ENCODE assay signal across 8 mouse cellular contexts in the genomic region with DNA sequence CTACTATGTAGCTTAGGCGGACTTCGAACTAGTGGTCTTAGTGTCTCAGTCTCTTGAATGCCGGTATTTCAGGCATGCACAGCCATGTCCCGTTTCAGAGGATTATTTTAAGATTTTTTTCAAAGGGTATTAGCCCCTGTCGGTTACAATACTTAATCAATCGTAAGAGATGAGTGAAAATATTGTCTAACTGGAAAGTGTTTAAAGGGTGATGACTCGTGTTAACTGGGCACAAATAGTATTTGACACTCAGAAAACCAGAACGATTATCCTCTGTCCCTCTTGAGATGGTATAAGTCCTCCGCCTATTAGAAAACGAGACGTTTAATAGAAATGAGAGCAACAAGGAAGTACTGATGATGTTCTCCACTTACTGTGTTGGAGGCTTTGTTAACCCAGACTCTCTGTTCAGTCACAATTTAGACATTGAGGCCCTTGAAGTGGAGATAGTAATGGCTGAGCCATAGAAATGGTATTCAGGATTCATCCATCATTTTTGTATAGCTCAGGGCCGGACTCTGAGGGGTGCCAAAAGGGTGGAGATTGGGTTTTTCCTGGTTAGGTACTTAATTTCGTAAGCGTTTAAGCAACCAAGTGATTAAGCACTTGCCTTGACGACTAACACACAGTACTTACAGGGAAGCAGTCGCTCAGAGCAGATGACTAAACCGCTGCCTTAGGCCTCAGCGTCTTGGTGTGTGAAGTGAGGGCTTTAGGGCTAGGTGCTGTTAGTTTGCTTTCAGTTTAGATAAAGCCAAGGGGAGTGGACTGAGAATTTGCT. TPM values are rescaled to one million over a fixed set of nuclear protein-coding genes. Genes with fewer than 3 reads are reported as not detected.
DNase-seq lines count a peak whose midpoint lies in the region; ATAC-seq lines count a peak whose summit lies in the region.

No protein-coding gene starts in this region.

- WGBS in forebrain, embryonic 13.5 days = 1% methylated on average over 18 of the region's 18 CpGs
- under 1% methylated on average over 18 of the region's 18 CpGs for WGBS in kidney, embryonic 16.5 days
- under 1% methylated on average over 18 of the region's 18 CpGs for WGBS in midbrain, embryonic 11.5 days

- peaks cover 46% of the 10 kb centered on the region for H3K4me1 ChIP-seq in forebrain, embryonic 13.5 days
- peaks cover 31% of the 10 kb centered on the region for H3K4me1 ChIP-seq in kidney, embryonic 16.5 days (ENCODE audit: insufficient read depth, low read length)
- H3K4me1 ChIP-seq in midbrain, embryonic 11.5 days (ENCODE audit: control insufficient read depth, insufficient read depth, low read length) = peaks cover 23% of the 10 kb centered on the region

- H3K9ac ChIP-seq in forebrain, embryonic 13.5 days = peak overlapping the region; percentile 99
- H3K9ac ChIP-seq in kidney, embryonic 16.5 days (replicated peaks; ENCODE audit: low read length) = peak overlapping the region; percentile 99
- peak overlapping the region; percentile 98 for H3K9ac ChIP-seq in midbrain, embryonic 11.5 days (ENCODE audit: low read length)

- H3K27ac ChIP-seq in forebrain, embryonic 13.5 days = no peak overlapping the region
- H3K27ac ChIP-seq in kidney, embryonic 16.5 days (ENCODE audit: low read length) = peak overlapping the region; percentile 34; the same call in 1 of the 2 replicates
- H3K27ac ChIP-seq in midbrain, embryonic 11.5 days (ENCODE audit: low read depth, low read length) = no peak overlapping the region

- no peaks in the 10 kb centered on the region for H3K27me3 ChIP-seq in forebrain, embryonic 13.5 days
- H3K27me3 ChIP-seq in kidney, embryonic 16.5 days (ENCODE audit: insufficient read depth, low read length) = no peaks in the 10 kb centered on the region
- H3K27me3 ChIP-seq in midbrain, embryonic 11.5 days (ENCODE audit: control insufficient read depth, insufficient read depth, low read length) = no peaks in the 10 kb centered on the region

- H3K4me3 ChIP-seq in forebrain, embryonic 13.5 days = peak overlapping the region; percentile 100
- peak overlapping the region; percentile 95 for H3K4me3 ChIP-seq in kidney, embryonic 16.5 days (ENCODE audit: low read length)
- H3K4me3 ChIP-seq in midbrain, embryonic 11.5 days (ENCODE audit: low read depth, low read length) = peak overlapping the region; percentile 98

- H3K9me3 ChIP-seq in forebrain, embryonic 13.5 days (replicated peaks) = no peaks in the 10 kb centered on the region
- no peaks in the 10 kb centered on the region for H3K9me3 ChIP-seq in kidney, embryonic 16.5 days (ENCODE audit: low read length)
- no peaks in the 10 kb centered on the region for H3K9me3 ChIP-seq in midbrain, embryonic 11.5 days (ENCODE audit: control insufficient read depth, low read length)

- H3K36me3 ChIP-seq in forebrain, embryonic 13.5 days (ENCODE audit: poor library complexity, severe bottlenecking) = no peaks in the 10 kb centered on the region
- H3K36me3 ChIP-seq in kidney, embryonic 16.5 days (ENCODE audit: insufficient read depth, low read length) = 0 out of 2 replicates have a peak, but pooled peaks cover 2% of the 10 kb centered on the region
- no peaks in the 10 kb centered on the region for H3K36me3 ChIP-seq in midbrain, embryonic 11.5 days (ENCODE audit: control insufficient read depth, insufficient read depth, low read length)

- H3K4me2 ChIP-seq in forebrain, embryonic 13.5 days = peak overlapping the region; percentile 93
- peak overlapping the region; percentile 83 for H3K4me2 ChIP-seq in kidney, embryonic 16.5 days (replicated peaks; ENCODE audit: low read depth, low read length)
- H3K4me2 ChIP-seq in midbrain, embryonic 11.5 days = peak overlapping the region; percentile 88

- no peak for ATAC-seq in forebrain, embryonic 13.5 days
- ATAC-seq in kidney, embryonic 16.5 days (ENCODE audit: low FRiP score, low TSS enrichment) = no peak
- ATAC-seq in midbrain, embryonic 11.5 days (ENCODE audit: low FRiP score) = no peak
- no peak for ATAC-seq in frontal cortex, adult (ENCODE audit: low TSS enrichment)

- peak; percentile 42 for DNase-seq in cerebellum, adult 9-10 months
- no peak for DNase-seq in cerebellum, adult 8-10 months
- DNase-seq in adrenal gland, postnatal 10 days = peak; percentile 64
- DNase-seq in midbrain, embryonic 11.5 days (ENCODE audit: low spot score, missing footprints) = peak; percentile 89
- DNase-seq in frontal cortex, postnatal 36 days (ENCODE audit: low spot score in 2 of 2) = no peak

RNA-seq across cellular contexts. Expression of a gene that starts 2.4 kb away (rescaled TPM):
- total RNA-seq in adrenal gland, postnatal 10 days (2021) = 10 to 100 TPM; 44.4 to 47.7 TPM
- polyA plus RNA-seq in forebrain, embryonic 13.5 days (2015; fragmentation: Nextera tagmentation; extraction: Ambion mirVana) = 5.7 and 6.1 TPM in 2 replicates
- polyA plus RNA-seq in kidney, embryonic 16.5 days (2015; fragmentation: Nextera tagmentation; extraction: Ambion mirVana) = 3.7 and 4.4 TPM in 2 replicates
- 5.6 and 6.0 TPM in 2 replicates for polyA plus RNA-seq in midbrain, embryonic 11.5 days (2014; fragmentation: Nextera tagmentation; extraction: Ambion mirVana)

RNA-seq across cellular contexts. Expression of a gene that starts 41.6 kb away (rescaled TPM):
- 100 to 1,000 TPM; 203 to 209 TPM for total RNA-seq in adrenal gland, postnatal 10 days (2021)
- polyA plus RNA-seq in forebrain, embryonic 13.5 days (2015; fragmentation: Nextera tagmentation; extraction: Ambion mirVana) = 18.8 and 20.7 TPM in 2 replicates
- 29.9 and 30.0 TPM in 2 replicates for polyA plus RNA-seq in kidney, embryonic 16.5 days (2015; fragmentation: Nextera tagmentation; extraction: Ambion mirVana)
- 14.3 and 15.9 TPM in 2 replicates for polyA plus RNA-seq in midbrain, embryonic 11.5 days (2014; fragmentation: Nextera tagmentation; extraction: Ambion mirVana)

Comparison
In these comparisons a context has a peak if more than half of its experiments do, and no peak if none do; other contexts are left out.
1. DNase-seq: peak in cerebellum, adult 9-10 months (single experiment), adrenal gland, postnatal 10 days (single experiment) and midbrain, embryonic 11.5 days (single experiment); none in cerebellum, adult 8-10 months (single experiment) and frontal cortex, postnatal 36 days (0 of 2).
2. Peak in every context shown above with its lines, with median percentiles within 50 percentile points of each other: H3K4me2 ChIP-seq, H3K4me3 ChIP-seq and H3K9ac ChIP-seq.